Mouse (Mus musculus): ENCODE measurements around the gene Cers6. TPM values are rescaled to one million over a fixed set of nuclear protein-coding genes. Genes with fewer than 3 reads are reported as not detected.

Gene Cers6
- total and polyA plus RNA-seq, 3 experiments: 2.1 to 9.6 (median 8.7) TPM

- 84% methylated on average over 10 of the region's 10 CpGs for WGBS
- no peak overlapping the region for H3K9ac ChIP-seq (ENCODE audit: low read depth, low read length)
- H3K79me2 ChIP-seq (replicated peaks; ENCODE audit: control insufficient read depth, insufficient read depth, low read length): no peaks in the 10 kb centered on the region
- no peaks in the 10 kb centered on the region for H3K27me3 ChIP-seq (ENCODE audit: control insufficient read depth, insufficient read depth, low read length)
- no peak overlapping the region for H3K27ac ChIP-seq
- intact Hi-C loops (cut with DNase I): loop anchor here (5.0 kb wide), 2 partner anchors 323 to 542 kb away; no protein-coding TSS in a partner anchor
- peaks cover under 1% of the 10 kb centered on the region; the same call in 1 of the 2 replicates for H3K36me3 ChIP-seq (ENCODE audit: control insufficient read depth, insufficient read depth, low read length)
- TF ChIP-seq EP300 (IDR thresholded peaks at IDR 0.05; ENCODE audit: insufficient read depth, low read depth, low read length) (no peak), CTCF (IDR thresholded peaks at IDR 0.05) (no peak), POLR2A (IDR thresholded peaks at IDR 0.05; ENCODE audit: insufficient read depth, low read depth, low read length) (no peak)
- no peak overlapping the region for H3K4me3 ChIP-seq
- no peak for DNase-seq
- peaks cover 1% of the 10 kb centered on the region; the same call in 1 of the 2 replicates for H3K4me1 ChIP-seq (ENCODE audit: control insufficient read depth, insufficient read depth, low read length)
These were observed 243.4 kb downstream of the Cers6 start for GRCm38 (mm10) chr2:69104511-69105145.

- H3K36me3 ChIP-seq (ENCODE audit: control insufficient read depth, insufficient read depth, low read length): peaks cover 3% of the 10 kb centered on the region; the same call in 1 of the 2 replicates
- TF ChIP-seq EP300 (IDR thresholded peaks at IDR 0.05; ENCODE audit: insufficient read depth, low read depth, low read length): no peak
- no peak for TF ChIP-seq POLR2A (IDR thresholded peaks at IDR 0.05; ENCODE audit: insufficient read depth, low read depth, low read length)
- TF ChIP-seq CTCF (IDR thresholded peaks at IDR 0.05): no peak
- intact Hi-C loops (cut with DNase I): no loop called here
- H3K79me2 ChIP-seq (replicated peaks; ENCODE audit: control insufficient read depth, insufficient read depth, low read length): no peaks in the 10 kb centered on the region
- H3K4me1 ChIP-seq (ENCODE audit: control insufficient read depth, insufficient read depth, low read length): no peaks in the 10 kb centered on the region; the same call in 1 of the 2 replicates
- DNase-seq: no peak
- no peaks in the 10 kb centered on the region for H3K27me3 ChIP-seq (ENCODE audit: control insufficient read depth, insufficient read depth, low read length)
- H3K27ac ChIP-seq: no peak overlapping the region
- 35% methylated on average over 5 of the region's 5 CpGs for WGBS
- H3K9ac ChIP-seq (ENCODE audit: low read depth, low read length): no peak overlapping the region
- H3K4me3 ChIP-seq: no peak overlapping the region
These were observed 248.0 kb downstream of the Cers6 start for GRCm38 (mm10) chr2:69109246-69109645.

GRCm38 (mm10) chr2:69109710-69110109 is 248.5 kb downstream of the Cers6 start:
- intact Hi-C loops (cut with DNase I): loop anchor here (5.0 kb wide), 1 partner anchor 43 kb away; no protein-coding TSS in a partner anchor
- Histone ChIP-seq H3K79me2 (replicated peaks; ENCODE audit: control insufficient read depth, insufficient read depth, low read length) (no peaks in the 10 kb centered on the region), H3K9ac (ENCODE audit: low read depth, low read length) (no peak overlapping the region), H3K27me3 (ENCODE audit: control insufficient read depth, insufficient read depth, low read length) (no peaks in the 10 kb centered on the region), H3K4me3 (no peak overlapping the region), H3K36me3 (ENCODE audit: control insufficient read depth, insufficient read depth, low read length) (peaks cover 3% of the 10 kb centered on the region; the same call in 1 of the 2 replicates), H3K4me1 (ENCODE audit: control insufficient read depth, insufficient read depth, low read length) (no peaks in the 10 kb centered on the region; the same call in none of the 2 replicates), H3K27ac (no peak overlapping the region)
- DNase-seq: no peak
- TF ChIP-seq POLR2A (IDR thresholded peaks at IDR 0.05; ENCODE audit: insufficient read depth, low read depth, low read length): no peak
- 44% methylated on average over 7 of the region's 7 CpGs for WGBS

GRCm38 (mm10) chr2:69112609-69113008 is 251.4 kb downstream of the Cers6 start:
- peaks cover 3% of the 10 kb centered on the region for H3K4me1 ChIP-seq (ENCODE audit: control insufficient read depth, insufficient read depth, low read length)
- TF ChIP-seq POLR2A (IDR thresholded peaks at IDR 0.05; ENCODE audit: insufficient read depth, low read depth, low read length) (no peak), EP300 (IDR thresholded peaks at IDR 0.05; ENCODE audit: insufficient read depth, low read depth, low read length) (no peak), CTCF (IDR thresholded peaks at IDR 0.05) (peak; percentile 52)
- H3K79me2 ChIP-seq (replicated peaks; ENCODE audit: control insufficient read depth, insufficient read depth, low read length): no peaks in the 10 kb centered on the region
- H3K27me3 ChIP-seq (ENCODE audit: control insufficient read depth, insufficient read depth, low read length): no peaks in the 10 kb centered on the region
- no peak overlapping the region for H3K4me3 ChIP-seq
- H3K36me3 ChIP-seq (ENCODE audit: control insufficient read depth, insufficient read depth, low read length): peaks cover 3% of the 10 kb centered on the region; the same call in 1 of the 2 replicates
- H3K27ac ChIP-seq: no peak overlapping the region
- no peak overlapping the region for H3K9ac ChIP-seq (ENCODE audit: low read depth, low read length)
- intact Hi-C loops (cut with DNase I): loop anchor here (5.0 kb wide), 1 partner anchor 40 kb away; no protein-coding TSS in a partner anchor
- WGBS: 92% methylated on average over 5 of the region's 5 CpGs
- DNase-seq: no peak

GRCm38 (mm10) chr2:69113829-69114547 is 252.7 kb downstream of the Cers6 start:
- no peak overlapping the region for H3K9ac ChIP-seq (ENCODE audit: low read depth, low read length)
- intact Hi-C loops (cut with DNase I): loop anchor here (1.0 to 5.0 kb wide), 2 partner anchors 15 to 38 kb away; no protein-coding TSS in a partner anchor
- H3K36me3 ChIP-seq (ENCODE audit: control insufficient read depth, insufficient read depth, low read length): peaks cover 3% of the 10 kb centered on the region; the same call in 1 of the 2 replicates
- WGBS: 32% methylated on average over 10 of the region's 10 CpGs
- H3K27me3 ChIP-seq (ENCODE audit: control insufficient read depth, insufficient read depth, low read length): no peaks in the 10 kb centered on the region
- peak overlapping the region; percentile 4 for H3K27ac ChIP-seq
- H3K4me3 ChIP-seq: no peak overlapping the region
- H3K4me1 ChIP-seq (ENCODE audit: control insufficient read depth, insufficient read depth, low read length): peaks cover 3% of the 10 kb centered on the region
- H3K79me2 ChIP-seq (replicated peaks; ENCODE audit: control insufficient read depth, insufficient read depth, low read length): no peaks in the 10 kb centered on the region
- TF ChIP-seq CTCF (IDR thresholded peaks at IDR 0.05) (0 out of 2 replicates have a peak, but pooled peaks have one; percentile 15), EP300 (IDR thresholded peaks at IDR 0.05; ENCODE audit: insufficient read depth, low read depth, low read length) (no peak), POLR2A (IDR thresholded peaks at IDR 0.05; ENCODE audit: insufficient read depth, low read depth, low read length) (no peak)
- peak in 1 of 2 experiments; percentile 19 for DNase-seq
